Mouse (Mus musculus): ENCODE measurements around the gene Vmn2r78.

GRCm38 (mm10) chr7:86937288-86937687 is 22.4 kb downstream of the Vmn2r78 start:
- no peak for TF ChIP-seq POLR2A (IDR thresholded peaks at IDR 0.05; ENCODE audit: extremely low read depth, insufficient read depth, low read length)
- TF ChIP-seq CTCF (IDR thresholded peaks at IDR 0.05; ENCODE audit: low read depth, low read length): no peak
